Mouse (Mus musculus): ENCODE results near the gene Gm21976.
A peak's percentile ranks its signal among the peaks of the same experiment; 100 is the strongest.

Gene Gm21976

GRCm38 (mm10) chr13:98279686-98280085 lies at the start of gene Gm21976:
Gene Gm21976 (plus strand): TSS chr13:98279887.
- no peak for DNase-seq

GRCm38 (mm10) chr13:98230511-98230910 lies 49.2 kb upstream of the Gm21976 start:
- no peak for DNase-seq

- DNase-seq, result no peak
These were observed 44.2 kb upstream of the Gm21976 start for GRCm38 (mm10) chr13:98235451-98235850.

- DNase-seq, result peak; percentile 70
These were observed 39.6 kb upstream of the Gm21976 start for GRCm38 (mm10) chr13:98239978-98240641.

GRCm38 (mm10) chr13:98241531-98242282 lies 38.0 kb upstream of the Gm21976 start:
- no peak for DNase-seq

GRCm38 (mm10) chr13:98244571-98245350 lies 34.9 kb upstream of the Gm21976 start:
- DNase-seq, result no peak

GRCm38 (mm10) chr13:98245386-98245785 lies 34.3 kb upstream of the Gm21976 start:
- DNase-seq, result no peak

GRCm38 (mm10) chr13:98249594-98249993 lies 30.1 kb upstream of the Gm21976 start:
- no peak for DNase-seq

- no peak for DNase-seq
These were observed 24.8 kb upstream of the Gm21976 start for GRCm38 (mm10) chr13:98254921-98255320.

- DNase-seq, result peak; percentile 99
These were observed 16.8 kb upstream of the Gm21976 start, which contains the start of the genes Utp15 and Ankra2 for GRCm38 (mm10) chr13:98262636-98263457. Gene Utp15 (minus strand): TSS chr13:98263041. Gene Ankra2 (plus strand): TSS chr13:98263074.

- no peak for DNase-seq
These were observed 16.2 kb upstream of the Gm21976 start for GRCm38 (mm10) chr13:98263458-98263987.

- DNase-seq, result peak; percentile 9
These were observed 15.6 kb upstream of the Gm21976 start for GRCm38 (mm10) chr13:98264111-98264510.

GRCm38 (mm10) chr13:98274023-98274422 lies 5.7 kb upstream of the Gm21976 start:
- DNase-seq, result no peak

- DNase-seq, result no peak
These were observed 4.0 kb upstream of the Gm21976 start for GRCm38 (mm10) chr13:98275646-98276045.

- no peak for DNase-seq
These were observed 3.4 kb upstream of the Gm21976 start for GRCm38 (mm10) chr13:98276253-98276652.

GRCm38 (mm10) chr13:98277501-98277900 lies 2.2 kb upstream of the Gm21976 start:
- no peak for DNase-seq

- no peak for DNase-seq
These were observed 1.4 kb downstream of the Gm21976 start for GRCm38 (mm10) chr13:98280990-98281650.

GRCm38 (mm10) chr13:98290719-98291118 lies 11.0 kb downstream of the Gm21976 start:
- DNase-seq, result no peak

GRCm38 (mm10) chr13:98291712-98292111 lies 12.0 kb downstream of the Gm21976 start:
- no peak for DNase-seq

- DNase-seq, result no peak
These were observed 16.4 kb downstream of the Gm21976 start for GRCm38 (mm10) chr13:98296072-98296471.

- DNase-seq, result no peak
These were observed 18.3 kb downstream of the Gm21976 start for GRCm38 (mm10) chr13:98297883-98298482.

Measured in kidney, adult 9 months (tissue).